Mouse (Mus musculus): Measurements from ENCODE around the gene Exog.

Gene Exog

DNA sequence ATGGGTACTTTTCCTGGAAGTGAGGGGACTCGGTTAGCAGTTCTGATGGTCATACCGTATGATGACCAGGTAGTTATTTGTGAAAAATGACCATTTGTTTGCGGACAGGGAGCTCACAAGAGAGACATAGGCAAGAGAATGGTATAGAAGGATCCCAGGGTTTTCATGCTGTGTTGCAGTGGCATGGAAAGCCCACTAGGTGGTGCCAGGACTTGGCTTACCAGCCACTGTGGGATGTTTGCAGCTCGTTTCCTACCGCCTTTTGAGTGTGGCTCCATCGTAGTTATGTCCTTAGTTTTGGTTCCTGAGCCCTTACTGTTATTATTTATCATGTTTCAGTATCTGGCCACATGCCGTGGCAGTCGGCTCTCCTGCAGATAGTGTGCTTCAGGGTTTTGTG is 15.7 kb downstream of the Exog start:
- DNase-seq (ENCODE audit: low spot score) = no peak

DNA sequence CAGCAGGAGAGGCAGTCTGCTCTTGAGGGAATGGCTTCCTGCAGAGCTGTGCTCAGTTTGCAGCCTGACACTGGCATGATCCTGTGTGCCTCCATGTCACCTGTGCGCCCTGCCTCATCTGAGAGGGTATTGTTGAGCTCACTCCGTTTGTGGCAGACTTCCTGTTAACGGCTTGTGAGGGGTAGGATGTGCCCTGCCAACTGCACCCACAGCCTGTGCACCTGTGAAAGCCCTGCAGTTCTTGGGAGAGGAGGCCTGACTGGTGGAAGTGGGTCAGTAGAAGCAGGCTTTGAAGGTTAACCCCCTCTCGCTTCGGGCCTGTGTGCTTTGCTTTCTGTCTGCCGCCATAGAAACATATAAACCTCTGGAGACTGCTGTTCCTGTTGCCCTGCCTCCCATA is 20.3 kb downstream of the Exog start:
- DNase-seq (ENCODE audit: low spot score) = no peak

GRCm38 (mm10) chr9:119465595-119465994 is 20.9 kb downstream of the Exog start:
- no peak for DNase-seq (ENCODE audit: low spot score)

GRCm38 (mm10) chr9:119469691-119470353 is 25.1 kb downstream of the Exog start:
- DNase-seq (ENCODE audit: low spot score) = no peak

- no peak for DNase-seq (ENCODE audit: low spot score)
Measured at GRCm38 (mm10) chr9:119472412-119472918, 27.7 kb downstream of the Exog start.

GRCm38 (mm10) chr9:119473011-119473410 is 28.3 kb downstream of the Exog start:
- DNase-seq (ENCODE audit: low spot score) = no peak

DNA sequence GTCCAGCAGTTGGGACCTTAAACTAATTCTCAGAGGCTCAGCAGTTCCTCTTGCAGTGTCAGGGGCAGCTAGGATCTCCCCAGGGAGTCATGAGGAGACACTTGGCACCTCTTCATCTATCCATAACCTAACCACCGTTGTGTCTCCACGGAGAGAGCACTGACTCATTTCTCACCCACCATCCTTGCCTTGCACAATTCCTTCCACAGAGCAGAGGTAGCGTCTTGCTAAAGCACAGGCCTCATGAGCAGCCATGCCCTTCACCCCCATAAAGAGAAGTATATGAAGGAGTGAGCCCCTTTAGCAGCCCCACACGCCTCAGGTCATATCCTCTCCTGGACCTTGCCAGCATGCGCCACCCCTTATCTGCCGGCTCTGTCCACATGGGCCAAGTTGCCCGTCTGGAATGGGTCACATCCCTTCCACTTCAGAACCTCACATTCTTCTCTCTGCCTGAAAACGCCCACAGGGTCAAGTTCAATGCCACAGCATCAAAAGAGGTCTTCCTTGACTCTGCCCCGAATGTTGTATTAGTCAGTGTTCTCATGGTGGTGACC is 28.9 kb downstream of the Exog start:
- no peak for DNase-seq (ENCODE audit: low spot score)

DNA sequence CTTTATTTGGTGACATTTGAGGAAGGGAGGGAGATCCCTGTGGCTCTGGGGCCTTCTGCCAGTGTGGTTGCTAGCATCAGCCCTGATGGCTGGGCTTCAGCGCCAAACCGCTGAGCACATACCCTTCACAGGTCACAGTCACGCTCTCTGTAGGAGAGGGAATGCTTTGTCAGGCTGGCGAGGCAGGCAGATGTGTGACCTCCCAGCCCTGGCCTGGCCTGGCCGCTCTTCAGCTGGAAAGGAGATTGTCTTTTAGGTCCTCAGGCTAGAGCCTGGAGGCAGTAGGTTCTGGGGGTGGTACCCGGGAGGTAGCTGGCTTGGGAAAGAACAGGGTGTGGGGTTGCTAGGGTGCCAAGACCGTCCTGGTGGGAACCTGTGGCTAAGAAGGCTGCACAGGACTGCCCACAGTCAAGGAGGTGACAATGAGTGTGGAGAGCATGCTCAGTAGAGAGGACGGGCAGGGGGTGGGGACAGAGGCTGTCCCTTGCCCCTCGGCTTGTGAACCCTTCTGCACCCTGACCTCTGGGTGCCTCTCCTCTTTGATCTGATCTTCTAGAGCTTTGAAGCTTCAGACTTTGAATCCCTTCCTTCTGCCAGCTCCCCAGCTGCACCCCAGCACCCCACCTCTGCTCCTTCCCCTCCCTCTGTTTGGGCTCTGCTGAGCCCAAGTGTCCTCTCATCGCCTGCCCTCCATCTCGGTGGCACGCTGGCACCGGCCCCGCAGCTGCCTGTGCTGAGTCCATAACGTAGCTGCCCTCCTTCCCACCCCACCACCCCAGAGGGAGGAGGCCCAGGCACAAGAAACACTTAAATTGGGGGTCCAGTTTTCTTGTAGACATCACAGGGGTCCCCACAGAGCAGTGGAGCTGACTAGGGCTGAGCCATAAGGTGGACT is 30.2 kb downstream of the Exog start:
- DNase-seq (ENCODE audit: low spot score) = no peak

DNA sequence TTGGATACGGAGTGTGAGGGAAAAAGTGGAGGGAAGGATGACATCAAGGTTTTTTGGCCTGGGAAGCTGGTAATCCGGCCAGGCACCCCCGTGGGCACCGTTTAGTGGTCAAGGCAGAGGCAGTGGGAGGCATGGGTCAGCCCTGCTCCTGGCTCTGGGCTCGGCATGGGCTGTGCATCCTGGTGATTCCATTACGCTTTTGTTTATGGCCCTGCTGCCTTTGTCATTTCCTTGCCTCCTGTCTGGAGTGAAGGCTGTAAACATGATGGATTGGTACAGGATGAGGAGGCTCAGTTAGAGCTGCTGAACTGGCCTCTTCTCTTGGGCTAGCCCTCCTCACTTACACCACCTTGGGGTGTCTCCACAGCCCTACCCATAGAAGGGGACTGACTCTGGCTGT is 33.0 kb downstream of the Exog start:
- no peak for DNase-seq (ENCODE audit: low spot score)

DNA sequence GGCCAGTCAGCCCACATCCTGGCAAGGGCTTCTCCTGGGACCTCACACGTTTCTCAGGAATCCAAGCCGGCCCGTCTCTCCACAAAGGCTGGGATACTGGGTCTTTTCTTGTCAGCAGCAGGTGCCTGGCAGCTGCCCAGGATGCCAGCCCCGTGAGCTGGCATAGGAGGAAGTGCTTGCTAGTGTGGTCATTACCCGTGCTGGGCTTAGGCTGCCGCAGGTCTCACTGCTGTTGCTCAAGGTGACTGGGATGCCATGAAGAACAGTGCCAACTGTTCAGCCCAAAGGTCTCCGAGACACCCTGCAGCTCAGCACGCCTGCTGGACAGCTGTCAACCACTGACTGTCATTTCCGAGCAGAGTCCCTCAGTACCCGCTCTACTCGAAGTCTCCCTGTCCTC is 33.6 kb downstream of the Exog start:
- DNase-seq (ENCODE audit: low spot score) = no peak

DNA sequence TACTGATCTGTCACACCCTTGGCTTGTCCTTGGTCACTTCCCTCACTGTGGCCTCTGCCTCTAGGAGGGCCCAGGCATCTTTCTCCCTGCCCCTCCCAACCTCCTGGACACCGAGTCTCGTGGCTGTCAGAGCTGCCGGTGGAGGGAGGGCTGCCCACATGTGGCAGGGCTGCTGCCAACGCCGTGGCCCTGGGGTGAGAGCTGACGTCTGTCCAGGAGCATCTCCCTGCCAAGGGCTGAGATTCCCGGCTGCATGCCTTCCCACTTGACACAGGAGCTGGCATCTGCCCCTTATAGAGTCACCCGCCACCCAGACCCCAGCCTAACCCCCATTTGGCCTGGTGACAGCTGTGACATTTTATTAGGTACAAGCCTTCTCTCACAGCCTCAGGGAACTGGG is 34.6 kb downstream of the Exog start:
- no peak for DNase-seq (ENCODE audit: low spot score)

- no peak for DNase-seq (ENCODE audit: low spot score)
Measured at GRCm38 (mm10) chr9:119481612-119482011, 36.9 kb downstream of the Exog start.

DNA sequence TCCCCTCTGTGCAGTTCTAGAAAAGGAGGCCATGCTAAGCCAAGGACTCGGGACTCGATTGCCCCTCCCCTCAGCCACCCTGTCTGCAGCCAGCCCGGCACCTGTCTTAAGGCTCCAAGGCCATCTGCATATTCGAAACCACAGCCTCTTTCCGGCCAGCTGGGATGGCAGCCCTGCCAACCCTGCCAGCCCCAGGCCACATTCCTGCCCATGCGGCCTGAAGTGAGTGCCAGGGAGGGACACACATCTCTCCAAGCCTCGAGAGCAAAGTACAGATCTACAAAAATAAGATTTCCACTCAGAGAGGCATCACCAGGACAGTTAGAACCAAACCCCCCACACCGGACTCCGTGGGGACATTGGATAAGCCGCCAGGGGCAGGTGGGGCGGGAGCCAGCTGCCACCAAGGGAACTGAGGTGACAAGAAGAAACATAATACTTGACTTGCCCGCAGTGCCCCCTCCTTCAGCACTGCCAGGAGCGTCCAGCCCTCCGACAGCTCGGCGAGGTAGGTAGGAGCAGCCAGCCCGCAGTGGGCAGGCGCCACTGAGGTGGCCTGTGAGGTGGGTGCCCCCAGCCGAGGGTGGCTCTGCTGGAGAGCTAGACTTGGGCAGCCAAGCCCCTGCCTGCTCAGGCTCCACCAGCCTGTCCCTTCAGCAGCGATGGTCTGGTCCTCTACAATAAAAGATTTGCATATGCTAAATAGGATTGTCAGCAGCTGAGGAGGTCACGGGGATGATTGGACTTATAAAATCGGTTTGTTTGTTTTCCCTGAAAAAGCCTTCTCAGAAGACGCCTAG is 39.0 kb downstream of the Exog start:
- DNase-seq (ENCODE audit: low spot score) = no peak

DNA sequence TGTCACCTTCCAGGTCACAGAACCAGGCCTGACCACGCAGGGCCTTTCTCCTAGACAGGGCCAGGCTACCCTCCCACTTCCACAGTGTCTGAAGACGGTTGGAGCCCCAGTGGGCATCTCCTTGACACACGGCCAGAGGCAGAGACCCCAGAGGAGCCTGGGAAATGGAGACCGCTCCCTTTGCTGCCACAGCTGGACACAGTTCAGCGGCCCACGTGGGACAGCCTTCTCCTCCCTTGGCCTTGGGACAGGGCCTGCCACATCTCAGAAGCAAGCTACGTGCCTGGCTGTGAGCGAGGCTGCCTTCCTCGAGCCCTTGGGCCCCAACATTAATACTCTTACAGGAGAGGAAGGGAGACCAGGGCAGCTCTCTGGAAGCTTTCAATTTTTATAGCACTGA is 39.7 kb downstream of the Exog start:
- DNase-seq (ENCODE audit: low spot score) = no peak

DNA sequence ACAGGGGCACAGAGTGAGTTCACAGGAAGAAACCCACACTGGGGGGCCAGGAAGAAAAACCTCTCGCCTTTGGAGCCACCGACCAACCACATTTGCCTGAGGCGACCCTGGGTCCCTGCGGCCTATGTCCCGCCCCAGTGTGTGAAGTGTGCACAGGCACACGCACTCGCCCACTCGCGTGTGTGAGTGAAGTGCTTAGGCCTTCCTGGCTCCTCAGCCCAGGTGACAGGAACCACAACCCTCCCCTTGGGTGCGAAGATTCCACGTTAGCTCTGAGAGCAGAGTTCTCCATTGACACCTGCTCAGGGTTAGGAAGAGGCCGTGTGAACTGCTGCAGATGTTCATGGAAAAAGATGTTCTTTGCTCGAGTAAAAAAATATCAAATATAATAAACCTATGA is 40.1 kb downstream of the Exog start:
- no peak for DNase-seq (ENCODE audit: low spot score)

- no peak for DNase-seq (ENCODE audit: low spot score)
Measured at GRCm38 (mm10) chr9:119496354-119496753, 51.6 kb downstream of the Exog start.

- DNase-seq (ENCODE audit: low spot score) = no peak
Measured at GRCm38 (mm10) chr9:119496960-119497359, 52.2 kb downstream of the Exog start.

GRCm38 (mm10) chr9:119497546-119498246 is 53.0 kb downstream of the Exog start:
- DNase-seq (ENCODE audit: low spot score) = no peak

DNA sequence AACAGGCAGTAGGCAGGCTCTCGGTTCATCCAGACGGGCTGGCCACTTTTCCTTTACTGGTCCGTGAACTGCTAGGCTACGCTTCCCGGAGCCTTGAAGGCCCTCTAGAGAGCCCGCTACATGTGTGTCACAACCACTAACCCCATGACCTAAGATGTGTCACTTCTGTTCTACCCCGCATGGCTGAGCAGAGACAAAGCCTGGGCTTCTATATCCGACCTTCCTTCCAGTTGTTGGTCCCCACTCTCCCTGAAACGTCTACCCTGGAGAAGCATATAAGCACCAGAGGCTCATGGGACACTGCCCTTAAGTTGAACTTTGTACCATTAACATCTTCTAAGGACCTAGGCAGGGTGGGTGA is 53.5 kb downstream of the Exog start:
- no peak for DNase-seq (ENCODE audit: low spot score)

GRCm38 (mm10) chr9:119498885-119499284 is 54.1 kb downstream of the Exog start:
- DNase-seq (ENCODE audit: low spot score) = no peak

DNA sequence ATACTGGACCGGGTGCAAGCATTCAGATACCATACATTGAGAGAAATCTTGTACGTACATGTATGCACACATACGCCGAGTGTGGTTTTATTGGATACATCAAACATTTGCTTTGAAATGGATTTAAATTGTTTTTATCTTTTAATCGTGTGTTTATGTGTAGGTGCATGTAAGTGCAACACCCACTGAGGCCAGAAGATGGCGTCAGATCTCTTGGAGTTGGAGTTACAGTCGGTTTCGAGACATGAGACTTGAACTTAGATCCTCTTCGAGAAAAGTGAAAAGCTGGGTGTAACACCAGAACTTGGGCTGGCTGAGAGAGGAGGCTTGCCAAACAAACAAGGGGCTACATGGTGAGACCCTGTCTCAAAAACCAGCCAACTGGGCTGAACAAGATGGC is 58.9 kb downstream of the Exog start:
- no peak for DNase-seq (ENCODE audit: low spot score)
